Mouse (Mus musculus): ENCODE results near the gene Kmt2e. TPM values are rescaled to one million over a fixed set of nuclear protein-coding genes. Genes with fewer than 3 reads are reported as not detected.
"Not testable (repeated sequence)": the region's sequence is repeated elsewhere in the genome, so short reads cannot be mapped to it uniquely, and the experiment has no call there.

Kmt2e gene
- total RNA-seq, 2 experiments from 2014 or later, result 93.2 to 96.7 TPM

- no peak for DNase-seq (ENCODE audit: low spot score in 2 of 2)
Measured at GRCm38 (mm10) chr5:23431948-23432707, 2.1 kb upstream of the Kmt2e start.

GRCm38 (mm10) chr5:23432708-23433645 lies 1.3 kb upstream of the Kmt2e start:
- peak; percentile 99 for DNase-seq (ENCODE audit: low spot score in 2 of 2)

- DNase-seq (ENCODE audit: low spot score in 2 of 2), result peak; percentile 66 to 77
Measured at GRCm38 (mm10) chr5:23434598-23435481, 599 bp downstream of the Kmt2e start.

- no peak for DNase-seq (ENCODE audit: low spot score in 2 of 2)
Measured at GRCm38 (mm10) chr5:23435482-23436125, 1.4 kb downstream of the Kmt2e start.

- DNase-seq (ENCODE audit: low spot score in 2 of 2), result no peak
Measured at GRCm38 (mm10) chr5:23436735-23437134, 2.5 kb downstream of the Kmt2e start.

- DNase-seq (ENCODE audit: low spot score in 2 of 2), result no peak
Measured at GRCm38 (mm10) chr5:23439857-23440256, 5.6 kb downstream of the Kmt2e start.

GRCm38 (mm10) chr5:23440572-23440971 lies 6.3 kb downstream of the Kmt2e start:
- no peak for DNase-seq (ENCODE audit: low spot score in 2 of 2)

- no peak for DNase-seq (ENCODE audit: low spot score in 2 of 2)
Measured at GRCm38 (mm10) chr5:23441916-23442315, 7.7 kb downstream of the Kmt2e start.

GRCm38 (mm10) chr5:23444411-23444810 lies 10.2 kb downstream of the Kmt2e start:
- DNase-seq (ENCODE audit: low spot score in 2 of 2), result no peak

- not testable (repeated sequence) for DNase-seq (ENCODE audit: low spot score in 2 of 2)
Measured at GRCm38 (mm10) chr5:23453561-23453960, 19.3 kb downstream of the Kmt2e start.

- no peak for DNase-seq (ENCODE audit: low spot score in 2 of 2)
Measured at GRCm38 (mm10) chr5:23461688-23462087, 27.4 kb downstream of the Kmt2e start.

GRCm38 (mm10) chr5:23464247-23464646 lies 30.0 kb downstream of the Kmt2e start:
- DNase-seq (ENCODE audit: low spot score in 2 of 2), result no peak

GRCm38 (mm10) chr5:23464743-23465142 lies 30.5 kb downstream of the Kmt2e start:
- no peak for DNase-seq (ENCODE audit: low spot score in 2 of 2)

- DNase-seq (ENCODE audit: low spot score in 2 of 2), result no peak
Measured at GRCm38 (mm10) chr5:23466546-23466945, 32.3 kb downstream of the Kmt2e start.

- DNase-seq (ENCODE audit: low spot score in 2 of 2), result no peak
Measured at GRCm38 (mm10) chr5:23473098-23473873, 39.0 kb downstream of the Kmt2e start.

- no peak for DNase-seq (ENCODE audit: low spot score in 2 of 2)
Measured at GRCm38 (mm10) chr5:23483811-23484210, 49.6 kb downstream of the Kmt2e start.

GRCm38 (mm10) chr5:23489231-23489630 lies 55.0 kb downstream of the Kmt2e start:
- DNase-seq (ENCODE audit: low spot score in 2 of 2), result no peak

- DNase-seq (ENCODE audit: low spot score in 2 of 2), result no peak
Measured at GRCm38 (mm10) chr5:23490797-23491196, 56.6 kb downstream of the Kmt2e start.

GRCm38 (mm10) chr5:23496396-23496795 lies 62.2 kb downstream of the Kmt2e start:
- no peak for DNase-seq (ENCODE audit: low spot score in 2 of 2)

GRCm38 (mm10) chr5:23496933-23497332 lies 62.7 kb downstream of the Kmt2e start:
- DNase-seq (ENCODE audit: low spot score in 2 of 2), result no peak

All from layer of hippocampus, postnatal 14 days (tissue).